Mouse (Mus musculus) midbrain, embryonic 10.5 days (tissue): Measurements from ENCODE around the gene Nwd1. TPM values are rescaled to one million over a fixed set of nuclear protein-coding genes. Genes with fewer than 3 reads are reported as not detected.

Experiments used
- DNase-seq: peaks from one replicate; pipeline ENCODE4 v3.0.0-alpha.2; 2017; ENCODE audit warnings: low spot score
- H3K27ac ChIP-seq: fragments of 300-500 bp; sonication (generic); replicated peaks from 2 replicates; pipeline ENCODE4 v1.5.1; 2016; ENCODE audit warnings: mild to moderate bottlenecking
- H3K27me3 ChIP-seq: fragments of 300-500 bp; sonication (generic); 2 replicates; pipeline ENCODE4 v1.6.1; 2016; ENCODE audit warnings: low read depth, mild to moderate bottlenecking; ENCODE audit not compliant: poor library complexity, severe bottlenecking
- H3K36me3 ChIP-seq: fragments of 300-500 bp; sonication (generic); 2 replicates; pipeline ENCODE4 v1.6.1; 2016; ENCODE audit warnings: mild to moderate bottlenecking, moderate library complexity
- H3K4me1 ChIP-seq: fragments of 300-500 bp; sonication (generic); 2 replicates; pipeline ENCODE4 v1.6.1; 2016
- H3K4me3 ChIP-seq: fragments of 300-500 bp; sonication (generic); 2 replicates; pipeline ENCODE4 v1.5.1; 2016; ENCODE audit warnings: mild to moderate bottlenecking, moderate library complexity
- H3K9me3 ChIP-seq: fragments of 300-500 bp; sonication (generic); replicated peaks from 2 replicates; pipeline ENCODE4 v1.6.1; 2016; ENCODE audit warnings: mild to moderate bottlenecking
- WGBS: fragments of 180-500 bp; shearing (Covaris S2); methylation state at CpG from one replicate; pipeline ENCODE4 v1.1.7; 2016; 5-methylcytosine and 5-hydroxymethylcytosine counted together
- polyA plus RNA-seq: library from polyadenylated mRNA; unstranded; fragments of >200 nt; fragmentation: Nextera tagmentation; extraction: Ambion mirVana; gene quantifications from 2 replicates; pipeline ENCODE4 v1.2.1, GENCODE M21; 2016

The Nwd1 gene
- polyA plus RNA-seq, 1 experiment from 2014 or later: not detected

- Histone ChIP-seq H3K4me3 (peak within 1 kb of the TSS; percentile 99), H3K27me3 (no peaks in the 10 kb centered on the region), H3K27ac (peak within 1 kb of the TSS; percentile 96), H3K9me3 (no peaks in the 10 kb centered on the region), H3K36me3 (peaks cover 37% of the 10 kb centered on the region), H3K4me1 (peaks cover 12% of the 10 kb centered on the region)
- 14% methylated on average over 56 of the region's 56 CpGs for WGBS
- DNase-seq: peak; percentile 93
Measured at GRCm38 (mm10) chr8:72722769-72723650, 76.5 kb downstream of the Nwd1 start, which contains the start of gene Sin3b. Sin3b (plus strand) TSS chr8:72723285.

GRCm38 (mm10) chr8:72723651-72724001, 77.1 kb downstream of the Nwd1 start:
- Histone ChIP-seq H3K9me3 (no peaks in the 10 kb centered on the region), H3K27ac (peak overlapping the region; percentile 96), H3K27me3 (no peaks in the 10 kb centered on the region), H3K36me3 (peaks cover 43% of the 10 kb centered on the region), H3K4me1 (peaks cover 12% of the 10 kb centered on the region), H3K4me3 (peak overlapping the region; percentile 99)
- under 1% methylated on average over 30 of the region's 30 CpGs for WGBS
- peak; percentile 37 for DNase-seq

- 94% methylated on average over 1 of the region's 1 CpGs for WGBS
- peaks cover 11% of the 10 kb centered on the region for H3K4me1 ChIP-seq
- no peak for DNase-seq
- H3K27me3 ChIP-seq: no peaks in the 10 kb centered on the region
- peaks cover 91% of the 10 kb centered on the region for H3K36me3 ChIP-seq
- H3K27ac ChIP-seq: no peak overlapping the region
- H3K4me3 ChIP-seq: no peak overlapping the region
- H3K9me3 ChIP-seq: no peaks in the 10 kb centered on the region
Measured at GRCm38 (mm10) chr8:72728636-72729035, 82.1 kb downstream of the Nwd1 start.

- no peaks in the 10 kb centered on the region for H3K9me3 ChIP-seq
- no peak overlapping the region for H3K27ac ChIP-seq
- peaks cover 99% of the 10 kb centered on the region for H3K36me3 ChIP-seq
- WGBS: 87% methylated on average over 5 of the region's 5 CpGs
- no peaks in the 10 kb centered on the region for H3K27me3 ChIP-seq
- H3K4me1 ChIP-seq: no peaks in the 10 kb centered on the region
- DNase-seq: no peak
- H3K4me3 ChIP-seq: no peak overlapping the region
Measured at GRCm38 (mm10) chr8:72735001-72735400, 88.5 kb downstream of the Nwd1 start.

- H3K27me3 ChIP-seq: no peaks in the 10 kb centered on the region
- no peak overlapping the region for H3K4me3 ChIP-seq
- DNase-seq: no peak
- H3K36me3 ChIP-seq: peaks cover 99% of the 10 kb centered on the region
- no peaks in the 10 kb centered on the region for H3K4me1 ChIP-seq
- no peaks in the 10 kb centered on the region for H3K9me3 ChIP-seq
- no peak overlapping the region for H3K27ac ChIP-seq
Measured at GRCm38 (mm10) chr8:72736868-72737267, 90.4 kb downstream of the Nwd1 start.

DNA sequence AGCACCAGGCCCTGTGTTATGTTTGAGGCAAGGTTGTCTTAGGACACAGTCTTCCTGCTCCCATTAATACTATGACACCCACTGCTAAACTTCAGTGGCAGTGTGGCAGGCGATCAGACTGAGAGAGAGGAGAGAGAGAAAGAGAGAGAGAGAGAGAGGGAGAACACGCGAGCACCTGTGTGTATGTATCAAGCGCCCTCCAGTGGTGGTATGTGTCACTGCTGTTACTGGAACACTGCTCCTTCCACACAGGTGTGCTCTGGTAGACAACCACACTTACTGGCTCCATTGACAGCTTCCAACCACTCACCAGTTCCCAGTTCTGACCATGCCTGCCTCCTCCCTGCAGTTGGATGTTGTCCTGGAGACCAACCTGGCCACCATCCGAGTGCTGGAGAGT, 99.5 kb downstream of the Nwd1 start:
- Histone ChIP-seq H3K36me3 (peaks cover 100% of the 10 kb centered on the region), H3K9me3 (no peaks in the 10 kb centered on the region), H3K4me3 (no peak overlapping the region), H3K27ac (no peak overlapping the region), H3K27me3 (no peaks in the 10 kb centered on the region), H3K4me1 (no peaks in the 10 kb centered on the region)
- WGBS: 58% methylated on average over 5 of the region's 5 CpGs
- DNase-seq: peak; percentile 30

DNA sequence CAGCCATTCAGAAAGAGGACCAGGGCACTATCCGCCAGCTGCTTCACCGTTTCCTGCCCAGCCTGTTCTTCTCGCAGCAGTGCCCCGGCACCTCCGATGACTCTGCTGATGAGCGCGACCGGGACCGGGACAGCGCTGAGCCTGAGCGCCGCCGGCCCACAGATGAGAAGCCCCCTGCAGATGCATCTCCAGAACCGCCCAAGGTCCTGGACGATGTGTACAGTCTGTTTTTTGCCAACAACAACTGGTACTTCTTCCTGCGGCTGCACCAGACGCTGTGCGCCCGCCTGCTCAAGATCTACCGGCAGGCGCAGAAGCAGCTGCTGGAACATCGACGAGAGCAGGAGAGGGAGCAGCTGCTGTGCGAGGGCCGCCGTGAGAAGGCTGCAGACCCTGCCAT, 103.3 kb downstream of the Nwd1 start:
- Histone ChIP-seq H3K27ac (no peak overlapping the region), H3K27me3 (no peaks in the 10 kb centered on the region), H3K9me3 (no peaks in the 10 kb centered on the region), H3K4me3 (no peak overlapping the region), H3K4me1 (no peaks in the 10 kb centered on the region), H3K36me3 (peaks cover 100% of the 10 kb centered on the region)
- whole genome bisulfite sequencing: 95% methylated on average over 26 of the region's 26 CpGs
- no peak for DNase-seq

GRCm38 (mm10) chr8:72750266-72750665, 103.8 kb downstream of the Nwd1 start:
- 93% methylated on average over 6 of the region's 6 CpGs for WGBS
- H3K27ac ChIP-seq: no peak overlapping the region
- no peaks in the 10 kb centered on the region for H3K27me3 ChIP-seq
- no peaks in the 10 kb centered on the region for H3K9me3 ChIP-seq
- no peak overlapping the region for H3K4me3 ChIP-seq
- no peaks in the 10 kb centered on the region for H3K4me1 ChIP-seq
- H3K36me3 ChIP-seq: peaks cover 97% of the 10 kb centered on the region
- DNase-seq: no peak

DNA sequence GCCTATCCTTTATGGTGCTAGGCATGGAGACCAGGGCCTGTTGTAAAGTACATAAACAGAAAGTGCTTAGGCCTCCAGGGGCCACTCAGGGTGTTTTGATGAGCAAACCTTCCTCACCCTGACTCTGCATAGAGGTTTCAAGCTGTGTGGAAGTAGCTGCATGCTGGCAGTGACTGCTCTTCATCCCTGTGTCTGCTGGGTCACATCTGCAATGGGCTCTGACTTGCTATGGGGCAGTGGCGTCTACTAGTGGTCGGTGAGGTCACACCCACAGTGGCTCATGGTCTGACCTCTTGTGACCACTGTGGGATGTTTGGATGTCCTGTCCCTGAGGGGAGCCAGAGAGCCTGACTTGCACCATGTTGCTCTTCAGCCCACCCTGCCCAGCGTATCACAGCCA, 104.6 kb downstream of the Nwd1 start:
- Histone ChIP-seq H3K9me3 (no peaks in the 10 kb centered on the region), H3K4me1 (no peaks in the 10 kb centered on the region), H3K4me3 (no peak overlapping the region), H3K27ac (no peak overlapping the region), H3K36me3 (peaks cover 97% of the 10 kb centered on the region), H3K27me3 (no peaks in the 10 kb centered on the region)
- peak; percentile 10 for DNase-seq
- WGBS: 80% methylated on average over 3 of the region's 3 CpGs

DNA sequence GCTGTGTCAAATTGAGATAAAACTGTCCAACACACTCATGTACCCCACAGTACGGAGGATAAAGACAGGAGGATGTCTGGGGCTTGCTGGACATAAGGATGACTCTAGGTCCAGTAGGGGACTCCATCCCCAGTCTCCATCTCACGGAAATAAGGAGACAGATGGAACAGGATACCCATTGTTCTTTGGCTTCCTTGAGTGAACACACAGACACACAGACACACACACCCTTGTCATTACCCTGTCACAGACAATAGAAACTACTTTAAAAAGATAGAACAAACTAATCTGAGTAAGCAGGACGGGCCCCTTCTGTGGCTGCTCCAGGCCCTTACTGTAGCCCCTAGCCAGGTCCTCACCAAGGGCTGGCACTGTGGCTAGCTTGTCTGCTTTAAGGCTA, 105.8 kb downstream of the Nwd1 start:
- Histone ChIP-seq H3K4me3 (no peak overlapping the region), H3K36me3 (peaks cover 97% of the 10 kb centered on the region), H3K27me3 (no peaks in the 10 kb centered on the region), H3K9me3 (no peaks in the 10 kb centered on the region), H3K27ac (no peak overlapping the region), H3K4me1 (no peaks in the 10 kb centered on the region)
- WGBS: 88% methylated on average over 3 of the region's 3 CpGs
- peak; percentile 7 for DNase-seq

- Histone ChIP-seq H3K9me3 (no peaks in the 10 kb centered on the region), H3K27me3 (no peaks in the 10 kb centered on the region), H3K36me3 (peaks cover 97% of the 10 kb centered on the region), H3K4me3 (no peak overlapping the region), H3K4me1 (no peaks in the 10 kb centered on the region), H3K27ac (no peak overlapping the region)
- DNase-seq: peak; percentile 6
- WGBS: 93% methylated on average over 9 of the region's 9 CpGs
Measured at GRCm38 (mm10) chr8:72753165-72753564, 106.7 kb downstream of the Nwd1 start.

- Histone ChIP-seq H3K4me3 (no peak overlapping the region), H3K36me3 (peaks cover 97% of the 10 kb centered on the region), H3K9me3 (no peaks in the 10 kb centered on the region), H3K27ac (no peak overlapping the region), H3K4me1 (no peaks in the 10 kb centered on the region), H3K27me3 (no peaks in the 10 kb centered on the region)
- 97% methylated on average over 2 of the region's 2 CpGs for WGBS
- no peak for DNase-seq
Measured at GRCm38 (mm10) chr8:72753781-72754180, 107.3 kb downstream of the Nwd1 start.

GRCm38 (mm10) chr8:72756031-72756430, 109.5 kb downstream of the Nwd1 start:
- peaks cover 83% of the 10 kb centered on the region for H3K36me3 ChIP-seq
- no peaks in the 10 kb centered on the region for H3K9me3 ChIP-seq
- no peaks in the 10 kb centered on the region for H3K4me1 ChIP-seq
- WGBS: 98% methylated on average over 2 of the region's 2 CpGs
- peak; percentile 8 for DNase-seq
- no peaks in the 10 kb centered on the region for H3K27me3 ChIP-seq
- no peak overlapping the region for H3K27ac ChIP-seq
- H3K4me3 ChIP-seq: no peak overlapping the region
